Mouse (Mus musculus) heart, postnatal 0 days (tissue): ENCODE results near the gene Zfp248.

Experiments
- CTCF ChIP-seq: IDR thresholded peaks from 2 replicates; pipeline ENCODE4 v1.5.1; 2016; ENCODE audit warnings: antibody characterized with exemption, control low read depth, low read depth
- EP300 ChIP-seq: IDR thresholded peaks from 2 replicates; pipeline ENCODE4 v1.6.1; 2016; ENCODE audit warnings: antibody characterized with exemption, low read depth

- TF ChIP-seq CTCF (no peak), EP300 (no peak)
Measured at GRCm38 (mm10) chr6:118431502-118431901, 23.8 kb downstream of the Zfp248 start.
